Mouse (Mus musculus): ENCODE results near the gene Kcnmb3. TPM values are rescaled to one million over a fixed set of nuclear protein-coding genes. Genes with fewer than 3 reads are reported as not detected.

Gene Kcnmb3
- polyA plus RNA-seq, 1 experiment, result not detected

GRCm38 (mm10) chr3:32427695-32428094 is 64.3 kb downstream of the Kcnmb3 start:
- Histone ChIP-seq H3K36me3 (ENCODE audit: control insufficient read depth, insufficient read depth, low read length, poor library complexity, severe bottlenecking) (no peaks in the 10 kb centered on the region), H3K9ac (ENCODE audit: low read depth, poor library complexity, severe bottlenecking) (no peak overlapping the region), H3K4me3 (ENCODE audit: low read depth, low read length) (no peak overlapping the region), H3K27ac (ENCODE audit: insufficient read depth, low read length) (no peak overlapping the region), H3K9me3 (replicated peaks; ENCODE audit: control insufficient read depth, insufficient read depth, low read length, poor library complexity, severe bottlenecking) (no peaks in the 10 kb centered on the region), H3K4me1 (ENCODE audit: control insufficient read depth, insufficient read depth, low read length) (no peaks in the 10 kb centered on the region), H3K27me3 (ENCODE audit: control insufficient read depth, insufficient read depth, low read length, poor library complexity, severe bottlenecking) (no peaks in the 10 kb centered on the region)
- TF ChIP-seq EP300 (IDR thresholded peaks at IDR 0.05; ENCODE audit: insufficient read depth, low read depth, low read length), result no peak
- TF ChIP-seq POLR2A (IDR thresholded peaks at IDR 0.05; ENCODE audit: insufficient read depth, low read length), result no peak
- no peak for TF ChIP-seq CTCF (IDR thresholded peaks at IDR 0.05; ENCODE audit: low read depth, low read length)

Other genes starting within 250 kb of the Kcnmb3 start
- gene Zmat3, start 126.2 kb downstream of the Kcnmb3 start, polyA plus RNA-seq (2011; ENCODE audit: insufficient read depth, insufficient read length, low read depth, missing spikeins), result 112 and 122 TPM in 2 replicates
- 22.5 and 24.0 TPM in 2 replicates for gene Pik3ca, start 94.6 kb downstream of the Kcnmb3 start, polyA plus RNA-seq (2011; ENCODE audit: insufficient read depth, insufficient read length, low read depth, missing spikeins)
- 49.8 and 55.1 TPM in 2 replicates for gene Zfp639, start 18.0 kb upstream of the Kcnmb3 start, polyA plus RNA-seq (2011; ENCODE audit: insufficient read depth, insufficient read length, low read depth, missing spikeins)
- gene Mfn1, start 37.2 kb upstream of the Kcnmb3 start, polyA plus RNA-seq (2011; ENCODE audit: insufficient read depth, insufficient read length, low read depth, missing spikeins), result 57.0 and 57.2 TPM in 2 replicates
- 4.8 and 5.8 TPM in 2 replicates for gene Gnb4, start 124.4 kb upstream of the Kcnmb3 start, polyA plus RNA-seq (2011; ENCODE audit: insufficient read depth, insufficient read length, low read depth, missing spikeins)
- 127 and 140 TPM in 2 replicates for gene Actl6a, start 214.1 kb upstream of the Kcnmb3 start, polyA plus RNA-seq (2011; ENCODE audit: insufficient read depth, insufficient read length, low read depth, missing spikeins)
- 166 TPM in 2 replicates for gene Ndufb5, start 244.8 kb upstream of the Kcnmb3 start, polyA plus RNA-seq (2011; ENCODE audit: insufficient read depth, insufficient read length, low read depth, missing spikeins)
- 42.2 and 48.8 TPM in 2 replicates for gene Mrpl47, start 245.4 kb upstream of the Kcnmb3 start, polyA plus RNA-seq (2011; ENCODE audit: insufficient read depth, insufficient read length, low read depth, missing spikeins)